Mouse (Mus musculus): Measurements from ENCODE around the gene Gnao1. TPM values are rescaled to one million over a fixed set of nuclear protein-coding genes. Genes with fewer than 3 reads are reported as not detected.

Gene Gnao1
- polyA plus RNA-seq, 1 experiment: 0.46 TPM

- TF ChIP-seq CTCF (IDR thresholded peaks at IDR 0.05; ENCODE audit: low read depth, low read length) (no peak), POLR2A (IDR thresholded peaks at IDR 0.05; ENCODE audit: borderline replicate concordance, low read depth, low read length) (no peak)
- no peak overlapping the region for H3K4me3 ChIP-seq (ENCODE audit: insufficient read depth, low read length)
- H3K4me1 ChIP-seq (ENCODE audit: control insufficient read depth, insufficient read depth, low read length): peaks cover 2% of the 10 kb centered on the region
- no peak overlapping the region for H3K27ac ChIP-seq (ENCODE audit: insufficient read depth, low read depth, low read length)
Measured at GRCm38 (mm10) chr8:93911715-93912555, 102.2 kb downstream of the Gnao1 start.

- Histone ChIP-seq H3K4me1 (ENCODE audit: control insufficient read depth, insufficient read depth, low read length) (peaks cover 4% of the 10 kb centered on the region), H3K4me3 (ENCODE audit: insufficient read depth, low read length) (no peak overlapping the region), H3K27ac (ENCODE audit: insufficient read depth, low read depth, low read length) (no peak overlapping the region)
- TF ChIP-seq CTCF (IDR thresholded peaks at IDR 0.05; ENCODE audit: low read depth, low read length) (no peak), POLR2A (IDR thresholded peaks at IDR 0.05; ENCODE audit: borderline replicate concordance, low read depth, low read length) (no peak)
Measured at GRCm38 (mm10) chr8:93917859-93918421, 108.2 kb downstream of the Gnao1 start.

- H3K27ac ChIP-seq (ENCODE audit: insufficient read depth, low read depth, low read length): no peak overlapping the region
Measured at GRCm38 (mm10) chr8:93918580-93918979, 108.8 kb downstream of the Gnao1 start.

GRCm38 (mm10) chr8:93919422-93919821 lies 109.7 kb downstream of the Gnao1 start:
- Histone ChIP-seq H3K4me3 (ENCODE audit: insufficient read depth, low read length) (no peak overlapping the region), H3K27ac (ENCODE audit: insufficient read depth, low read depth, low read length) (no peak overlapping the region), H3K4me1 (ENCODE audit: control insufficient read depth, insufficient read depth, low read length) (peaks cover 4% of the 10 kb centered on the region)
- TF ChIP-seq CTCF (IDR thresholded peaks at IDR 0.05; ENCODE audit: low read depth, low read length) (no peak), POLR2A (IDR thresholded peaks at IDR 0.05; ENCODE audit: borderline replicate concordance, low read depth, low read length) (no peak)

More at GRCm38 (mm10) chr8:93918580-93918979, 108.8 kb downstream of the Gnao1 start:
- H3K4me1 ChIP-seq (ENCODE audit: control insufficient read depth, insufficient read depth, low read length): peaks cover 4% of the 10 kb centered on the region
- H3K4me3 ChIP-seq (ENCODE audit: insufficient read depth, low read length): no peak overlapping the region
- no peak for TF ChIP-seq CTCF (IDR thresholded peaks at IDR 0.05; ENCODE audit: low read depth, low read length)
- TF ChIP-seq POLR2A (IDR thresholded peaks at IDR 0.05; ENCODE audit: borderline replicate concordance, low read depth, low read length): no peak

- Histone ChIP-seq H3K27ac (ENCODE audit: insufficient read depth, low read depth, low read length) (no peak overlapping the region), H3K4me1 (ENCODE audit: control insufficient read depth, insufficient read depth, low read length) (peaks cover 4% of the 10 kb centered on the region), H3K4me3 (ENCODE audit: insufficient read depth, low read length) (no peak overlapping the region)
- TF ChIP-seq POLR2A (IDR thresholded peaks at IDR 0.05; ENCODE audit: borderline replicate concordance, low read depth, low read length) (no peak), CTCF (IDR thresholded peaks at IDR 0.05; ENCODE audit: low read depth, low read length) (no peak)
Measured at GRCm38 (mm10) chr8:93919916-93920589, 110.3 kb downstream of the Gnao1 start.

GRCm38 (mm10) chr8:93920590-93920948 lies 110.8 kb downstream of the Gnao1 start:
- TF ChIP-seq POLR2A (IDR thresholded peaks at IDR 0.05; ENCODE audit: borderline replicate concordance, low read depth, low read length) (no peak), CTCF (IDR thresholded peaks at IDR 0.05; ENCODE audit: low read depth, low read length) (no peak)
- H3K27ac ChIP-seq (ENCODE audit: insufficient read depth, low read depth, low read length): no peak overlapping the region
- peaks cover 4% of the 10 kb centered on the region for H3K4me1 ChIP-seq (ENCODE audit: control insufficient read depth, insufficient read depth, low read length)
- H3K4me3 ChIP-seq (ENCODE audit: insufficient read depth, low read length): no peak overlapping the region

GRCm38 (mm10) chr8:93923897-93924334 lies 114.2 kb downstream of the Gnao1 start:
- Histone ChIP-seq H3K27ac (ENCODE audit: insufficient read depth, low read depth, low read length) (no peak overlapping the region), H3K4me1 (ENCODE audit: control insufficient read depth, insufficient read depth, low read length) (no peaks in the 10 kb centered on the region), H3K4me3 (ENCODE audit: insufficient read depth, low read length) (no peak overlapping the region)
- TF ChIP-seq CTCF (IDR thresholded peaks at IDR 0.05; ENCODE audit: low read depth, low read length) (no peak), POLR2A (IDR thresholded peaks at IDR 0.05; ENCODE audit: borderline replicate concordance, low read depth, low read length) (no peak)

- TF ChIP-seq POLR2A (IDR thresholded peaks at IDR 0.05; ENCODE audit: borderline replicate concordance, low read depth, low read length) (no peak), CTCF (IDR thresholded peaks at IDR 0.05; ENCODE audit: low read depth, low read length) (no peak)
- H3K4me1 ChIP-seq (ENCODE audit: control insufficient read depth, insufficient read depth, low read length): no peaks in the 10 kb centered on the region
- H3K27ac ChIP-seq (ENCODE audit: insufficient read depth, low read depth, low read length): no peak overlapping the region
- H3K4me3 ChIP-seq (ENCODE audit: insufficient read depth, low read length): no peak overlapping the region
Measured at GRCm38 (mm10) chr8:93925513-93925912, 115.7 kb downstream of the Gnao1 start.

- no peak for TF ChIP-seq POLR2A (IDR thresholded peaks at IDR 0.05; ENCODE audit: borderline replicate concordance, low read depth, low read length)
- TF ChIP-seq CTCF (IDR thresholded peaks at IDR 0.05; ENCODE audit: low read depth, low read length): no peak
- Histone ChIP-seq H3K27ac (ENCODE audit: insufficient read depth, low read depth, low read length) (no peak overlapping the region), H3K4me1 (ENCODE audit: control insufficient read depth, insufficient read depth, low read length) (no peaks in the 10 kb centered on the region), H3K4me3 (ENCODE audit: insufficient read depth, low read length) (no peak overlapping the region)
Measured at GRCm38 (mm10) chr8:93929233-93929632, 119.5 kb downstream of the Gnao1 start.

GRCm38 (mm10) chr8:93931336-93931735 lies 121.6 kb downstream of the Gnao1 start:
- H3K27ac ChIP-seq (ENCODE audit: insufficient read depth, low read depth, low read length): no peak overlapping the region
- no peak for TF ChIP-seq CTCF (IDR thresholded peaks at IDR 0.05; ENCODE audit: low read depth, low read length)
- TF ChIP-seq POLR2A (IDR thresholded peaks at IDR 0.05; ENCODE audit: borderline replicate concordance, low read depth, low read length): no peak
- H3K4me3 ChIP-seq (ENCODE audit: insufficient read depth, low read length): no peak overlapping the region
- H3K4me1 ChIP-seq (ENCODE audit: control insufficient read depth, insufficient read depth, low read length): no peaks in the 10 kb centered on the region
